Comparison of ENCODE assay signal across 12 mouse cellular contexts in the genomic region with DNA sequence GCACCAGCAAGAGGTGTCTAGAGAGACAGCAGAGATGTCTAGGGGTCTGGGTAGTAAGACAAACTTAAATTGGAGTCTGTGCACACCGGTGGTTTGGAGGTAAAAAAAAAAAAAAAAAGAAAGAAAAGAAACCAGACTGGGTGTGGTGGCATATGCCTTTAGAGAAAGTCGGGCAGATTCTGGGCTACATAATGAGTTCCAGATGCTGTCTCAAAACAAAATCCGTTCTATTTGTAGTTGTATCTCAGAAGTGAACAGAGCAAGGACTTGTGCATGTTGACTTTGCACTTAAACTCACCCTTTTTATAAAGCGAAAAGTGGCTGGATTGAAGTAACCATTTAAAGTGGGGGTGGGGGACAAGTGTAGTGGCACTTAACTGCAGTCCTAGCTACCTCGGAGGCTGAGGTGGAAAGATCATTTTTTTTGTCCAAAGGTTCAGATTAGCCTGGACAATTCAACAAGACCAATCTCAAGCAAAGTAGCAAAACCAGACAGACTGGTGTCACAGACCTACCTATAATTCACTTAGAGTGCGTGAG. TPM values are rescaled to one million over a fixed set of nuclear protein-coding genes. Genes with fewer than 3 reads are reported as not detected.
DNase-seq lines count a peak whose midpoint lies in the region; ATAC-seq lines count a peak whose summit lies in the region.
"Had no signal": no experiment of that assay in that cellular context is flagged by ENCODE, and none has a peak within 500 bp of the region (broad histone marks: within the 10 kb centered on the region; RNA-seq: fewer than 3 reads in every experiment).

No protein-coding gene starts in this region.

- 0 out of 2 replicates have a peak overlapping the region, but pooled peaks have one; percentile 88 for H3K4me2 ChIP-seq in heart, embryonic 13.5 days
- no peak overlapping the region for H3K4me2 ChIP-seq in heart, embryonic 12.5 days
- H3K4me2 ChIP-seq in forebrain, embryonic 13.5 days: no peak overlapping the region

- no peaks in the 10 kb centered on the region for H3K27me3 ChIP-seq in heart, embryonic 13.5 days (replicated peaks)
- H3K27me3 ChIP-seq in heart, embryonic 12.5 days (replicated peaks): no peaks in the 10 kb centered on the region
- no peaks in the 10 kb centered on the region for H3K27me3 ChIP-seq in embryonic facial prominence, embryonic 10.5 days (replicated peaks; ENCODE audit: low read depth, poor library complexity, severe bottlenecking)
- H3K27me3 ChIP-seq in forebrain, embryonic 13.5 days: no peaks in the 10 kb centered on the region
- H3K27me3 ChIP-seq: hindbrain, embryonic 13.5 days; Patski had no signal

- peaks cover 40% of the 10 kb centered on the region for H3K4me1 ChIP-seq in heart, embryonic 13.5 days
- H3K4me1 ChIP-seq in heart, embryonic 12.5 days (replicated peaks): peaks cover 27% of the 10 kb centered on the region
- peaks cover 35% of the 10 kb centered on the region for H3K4me1 ChIP-seq in embryonic facial prominence, embryonic 10.5 days
- peaks cover 18% of the 10 kb centered on the region for H3K4me1 ChIP-seq in forebrain, embryonic 13.5 days

- H3K9me3 ChIP-seq in heart, embryonic 13.5 days: no peaks in the 10 kb centered on the region
- no peaks in the 10 kb centered on the region for H3K9me3 ChIP-seq in heart, embryonic 12.5 days (replicated peaks)
- no peaks in the 10 kb centered on the region for H3K9me3 ChIP-seq in embryonic facial prominence, embryonic 10.5 days
- H3K9me3 ChIP-seq in forebrain, embryonic 13.5 days (replicated peaks): no peaks in the 10 kb centered on the region
- H3K9me3 ChIP-seq: hindbrain, embryonic 13.5 days had no signal

- no peak for ATAC-seq in heart, embryonic 13.5 days (ENCODE audit: extremely low read depth, insufficient number of reproducible peaks, low FRiP score, low TSS enrichment)
- ATAC-seq in heart, embryonic 12.5 days (ENCODE audit: insufficient number of reproducible peaks, low FRiP score): no peak
- ATAC-seq in forebrain, embryonic 13.5 days: no peak

- H3K27ac ChIP-seq in heart, embryonic 13.5 days (replicated peaks): no peak overlapping the region
- no peak overlapping the region for H3K27ac ChIP-seq in heart, embryonic 12.5 days (ENCODE audit: poor library complexity, severe bottlenecking)
- no peak overlapping the region for H3K27ac ChIP-seq in embryonic facial prominence, embryonic 10.5 days (replicated peaks)
- no peak overlapping the region for H3K27ac ChIP-seq in forebrain, embryonic 13.5 days
- H3K27ac ChIP-seq: heart, adult 2 months; hindbrain, embryonic 13.5 days; stomach, postnatal 0 days had no signal

- H3K4me3 ChIP-seq in heart, embryonic 13.5 days: no peak overlapping the region
- no peak overlapping the region for H3K4me3 ChIP-seq in heart, embryonic 12.5 days
- peak overlapping the region; percentile 89; the same call in 1 of the 2 replicates for H3K4me3 ChIP-seq in embryonic facial prominence, embryonic 10.5 days
- no peak overlapping the region for H3K4me3 ChIP-seq in forebrain, embryonic 13.5 days

- no peak for DNase-seq in embryonic facial prominence, embryonic 10.5 days (ENCODE audit: low spot score)
- peak; percentile 8 for DNase-seq in induced T-regulatory cell, adult 2 months (ENCODE audit: low read depth)
- DNase-seq in lung, postnatal 25 days (ENCODE audit: low spot score): peak; percentile 57
- DNase-seq in right cerebral cortex, adult 2 months (ENCODE audit: low spot score in 2 of 2): no peak
- DNase-seq in adrenal gland, postnatal 36 days: no peak

- 58% methylated on average over 6 of the region's 6 CpGs for WGBS in heart, embryonic 13.5 days
- WGBS in heart, embryonic 12.5 days: 53% methylated on average over 6 of the region's 6 CpGs
- 43% methylated on average over 6 of the region's 6 CpGs for WGBS in embryonic facial prominence, embryonic 10.5 days
- 74% methylated on average over 6 of the region's 6 CpGs for WGBS in forebrain, embryonic 13.5 days

- H3K36me3 ChIP-seq in heart, embryonic 13.5 days: peaks cover 6% of the 10 kb centered on the region; the same call in 1 of the 2 replicates
- 0 out of 2 replicates have a peak, but pooled peaks cover 5% of the 10 kb centered on the region for H3K36me3 ChIP-seq in heart, embryonic 12.5 days
- peaks cover 9% of the 10 kb centered on the region for H3K36me3 ChIP-seq in embryonic facial prominence, embryonic 10.5 days (replicated peaks)
- peaks cover 9% of the 10 kb centered on the region for H3K36me3 ChIP-seq in forebrain, embryonic 13.5 days (ENCODE audit: poor library complexity, severe bottlenecking)

- no peak overlapping the region for H3K9ac ChIP-seq in heart, embryonic 13.5 days
- no peak overlapping the region for H3K9ac ChIP-seq in heart, embryonic 12.5 days
- H3K9ac ChIP-seq in forebrain, embryonic 13.5 days: no peak overlapping the region

RNA-seq across cellular contexts. Expression of a gene that starts 0.9 kb away (rescaled TPM):
- 14.7 and 15.0 TPM in 2 replicates for polyA plus RNA-seq in heart, embryonic 13.5 days (2015; fragmentation: Nextera tagmentation; extraction: Ambion mirVana)
- polyA plus RNA-seq in heart, embryonic 12.5 days (2016; fragmentation: Nextera tagmentation; extraction: Ambion mirVana): 19.1 and 21.1 TPM in 2 replicates
- polyA plus RNA-seq in embryonic facial prominence, embryonic 10.5 days (2016; fragmentation: Nextera tagmentation; extraction: Ambion mirVana): 29.5 and 30.2 TPM in 2 replicates
- 13.2 and 15.6 TPM in 2 replicates for polyA plus RNA-seq in forebrain, embryonic 13.5 days (2015; fragmentation: Nextera tagmentation; extraction: Ambion mirVana)
- 10 to 100 TPM; 16.9 to 26.3 TPM for total RNA-seq in adrenal gland, postnatal 36 days (2021)

RNA-seq across cellular contexts. Expression of a gene that starts 54.5 kb away (rescaled TPM):
- 2.5 and 2.6 TPM in 2 replicates for polyA plus RNA-seq in heart, embryonic 13.5 days (2015; fragmentation: Nextera tagmentation; extraction: Ambion mirVana)
- 2.3 and 2.6 TPM in 2 replicates for polyA plus RNA-seq in heart, embryonic 12.5 days (2016; fragmentation: Nextera tagmentation; extraction: Ambion mirVana)
- 0.52 and 0.67 TPM in 2 replicates for polyA plus RNA-seq in embryonic facial prominence, embryonic 10.5 days (2016; fragmentation: Nextera tagmentation; extraction: Ambion mirVana)
- 0.44 and 0.47 TPM in 2 replicates for polyA plus RNA-seq in forebrain, embryonic 13.5 days (2015; fragmentation: Nextera tagmentation; extraction: Ambion mirVana)
- 1 to 10 TPM; 2.2 to 4.7 TPM for total RNA-seq in adrenal gland, postnatal 36 days (2021)

Comparison
In these comparisons a context has a peak if more than half of its experiments do, and no peak if none do; other contexts are left out.
1. DNase-seq: peak in induced T-regulatory cell, adult 2 months (single experiment) and lung, postnatal 25 days (single experiment); none in embryonic facial prominence, embryonic 10.5 days (single experiment), right cerebral cortex, adult 2 months (0 of 2) and adrenal gland, postnatal 36 days (0 of 2).